Mouse (Mus musculus) intestine, embryonic 15.5 days (tissue): Measurements from ENCODE around the gene Eid1. TPM values are rescaled to one million over a fixed set of nuclear protein-coding genes. Genes with fewer than 3 reads are reported as not detected.
A peak's percentile ranks its signal among the peaks of the same experiment; 100 is the strongest.

Source experiments
- ATAC-seq: fragments of 200-750 bp; cut with Nextera tagmentation; 2 replicates; pipeline ENCODE4 v1.8.0; 2017; ENCODE audit warnings: moderate TSS enrichment, moderate library complexity
- H3K27ac ChIP-seq: fragments of 300-500 bp; sonication (generic); 2 replicates; pipeline ENCODE4 v1.5.1; 2015; ENCODE audit warnings: mild to moderate bottlenecking, inconsistent platforms
- H3K27me3 ChIP-seq: fragments of 300-500 bp; sonication (generic); replicated peaks from 2 replicates; pipeline ENCODE4 v1.6.1; 2015; ENCODE audit warnings: inconsistent platforms
- H3K36me3 ChIP-seq: fragments of 300-500 bp; sonication (generic); 2 replicates; pipeline ENCODE4 v1.6.1; 2015; ENCODE audit warnings: inconsistent platforms
- H3K4me1 ChIP-seq: fragments of 300-500 bp; sonication (generic); replicated peaks from 2 replicates; pipeline ENCODE4 v1.6.1; 2015; ENCODE audit warnings: inconsistent platforms
- H3K4me2 ChIP-seq: fragments of 300-500 bp; sonication (generic); replicated peaks from 2 replicates; pipeline ENCODE4 v1.6.1; 2015; ENCODE audit warnings: mild to moderate bottlenecking, inconsistent platforms
- H3K4me3 ChIP-seq: fragments of 300-500 bp; sonication (generic); replicated peaks from 2 replicates; pipeline ENCODE4 v1.5.1; 2015; ENCODE audit warnings: inconsistent platforms
- H3K9ac ChIP-seq: fragments of 300-500 bp; sonication (generic); 2 replicates; pipeline ENCODE4 v1.6.1; 2015; ENCODE audit warnings: inconsistent platforms
- H3K9me3 ChIP-seq: fragments of 300-500 bp; sonication (generic); 2 replicates; pipeline ENCODE4 v1.6.1; 2016; ENCODE audit warnings: inconsistent platforms
- WGBS: fragments of 180-500 bp; shearing (Covaris S2); methylation state at CpG from one replicate; pipeline ENCODE4 v1.1.7; 2015; 5-methylcytosine and 5-hydroxymethylcytosine counted together
- polyA plus RNA-seq: library from polyadenylated mRNA; unstranded; fragments of >200 nt; fragmentation: Nextera tagmentation; extraction: Ambion mirVana; gene quantifications from 2 replicates; pipeline ENCODE4 v1.2.1, GENCODE M21; 2015

The Eid1 gene
- polyA plus RNA-seq: 105 and 114 TPM in 2 replicates

DNA sequence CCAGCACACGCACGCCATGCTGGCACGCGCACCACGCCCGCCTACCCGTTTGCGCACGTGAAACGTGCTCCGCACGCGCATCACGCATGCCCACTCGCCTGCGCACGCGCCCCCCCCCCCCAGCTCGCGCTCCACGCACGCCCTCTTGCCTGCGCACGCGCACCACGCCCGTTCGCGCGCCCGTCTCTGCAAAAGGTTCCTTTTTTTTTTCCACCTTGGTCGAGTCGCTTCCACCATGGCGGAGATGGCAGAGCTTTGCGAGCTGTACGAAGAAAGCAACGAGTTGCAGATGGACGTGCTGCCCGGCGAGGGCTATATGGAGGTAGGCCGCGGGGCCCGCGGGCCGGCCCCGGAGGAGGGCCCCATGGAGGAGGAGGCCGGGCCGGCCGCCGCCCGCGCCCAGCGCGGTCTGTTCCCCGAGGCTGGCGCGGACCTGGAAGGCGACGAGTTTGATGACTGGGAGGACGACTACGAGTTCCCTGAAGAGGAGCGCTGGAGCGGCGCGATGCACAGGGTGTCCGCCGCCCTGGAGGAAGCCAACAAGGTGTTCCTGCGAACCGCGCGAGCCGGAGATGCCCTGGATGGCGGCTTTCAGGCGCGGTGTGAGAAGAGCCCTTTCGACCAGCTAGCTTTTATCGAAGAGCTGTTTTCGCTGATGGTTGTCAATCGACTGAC, at the start of gene Eid1:
Gene Eid1 (plus strand): TSS at position 139 of the 675 bp plus-strand sequence.
- no peaks in the 10 kb centered on the region for H3K9me3 ChIP-seq
- ATAC-seq: peak; percentile 93
- H3K9ac ChIP-seq: peak within 1 kb of the TSS; percentile 90
- under 1% methylated on average over 64 of the region's 79 CpGs for WGBS
- H3K4me3 ChIP-seq: peak within 1 kb of the TSS; percentile 78
- peak within 1 kb of the TSS; percentile 73 for H3K4me2 ChIP-seq
- H3K4me1 ChIP-seq: no peaks in the 10 kb centered on the region; the same call in 1 of the 2 replicates
- H3K27me3 ChIP-seq: no peaks in the 10 kb centered on the region
- no peaks in the 10 kb centered on the region for H3K36me3 ChIP-seq
- peak within 1 kb of the TSS; percentile 89 for H3K27ac ChIP-seq

GRCm38 (mm10) chr2:125623211-125623610, 49.7 kb upstream of the Eid1 start:
- no peak overlapping the region for H3K9ac ChIP-seq
- no peaks in the 10 kb centered on the region for H3K27me3 ChIP-seq
- H3K27ac ChIP-seq: no peak overlapping the region
- H3K4me2 ChIP-seq: peak overlapping the region; percentile 64; the same call in 1 of the 2 replicates
- H3K4me3 ChIP-seq: no peak overlapping the region
- WGBS: 91% methylated on average over 15 of the region's 15 CpGs
- peaks cover 10% of the 10 kb centered on the region; the same call in 1 of the 2 replicates for H3K36me3 ChIP-seq
- peaks cover 14% of the 10 kb centered on the region; the same call in 1 of the 2 replicates for H3K4me1 ChIP-seq
- no peaks in the 10 kb centered on the region for H3K9me3 ChIP-seq
- ATAC-seq: no peak

GRCm38 (mm10) chr2:125624127-125624685, 48.7 kb upstream of the Eid1 start:
- 9% methylated on average over 9 of the region's 9 CpGs for WGBS
- no peak for ATAC-seq
- Histone ChIP-seq H3K4me2 (peak overlapping the region; percentile 64), H3K9ac (peak overlapping the region; percentile 76), H3K4me1 (peaks cover 14% of the 10 kb centered on the region; the same call in 1 of the 2 replicates), H3K27ac (0 out of 2 replicates have a peak overlapping the region, but pooled peaks have one; percentile 15), H3K4me3 (peak overlapping the region; percentile 87), H3K36me3 (peaks cover 5% of the 10 kb centered on the region; the same call in 1 of the 2 replicates), H3K27me3 (no peaks in the 10 kb centered on the region), H3K9me3 (no peaks in the 10 kb centered on the region)

DNA sequence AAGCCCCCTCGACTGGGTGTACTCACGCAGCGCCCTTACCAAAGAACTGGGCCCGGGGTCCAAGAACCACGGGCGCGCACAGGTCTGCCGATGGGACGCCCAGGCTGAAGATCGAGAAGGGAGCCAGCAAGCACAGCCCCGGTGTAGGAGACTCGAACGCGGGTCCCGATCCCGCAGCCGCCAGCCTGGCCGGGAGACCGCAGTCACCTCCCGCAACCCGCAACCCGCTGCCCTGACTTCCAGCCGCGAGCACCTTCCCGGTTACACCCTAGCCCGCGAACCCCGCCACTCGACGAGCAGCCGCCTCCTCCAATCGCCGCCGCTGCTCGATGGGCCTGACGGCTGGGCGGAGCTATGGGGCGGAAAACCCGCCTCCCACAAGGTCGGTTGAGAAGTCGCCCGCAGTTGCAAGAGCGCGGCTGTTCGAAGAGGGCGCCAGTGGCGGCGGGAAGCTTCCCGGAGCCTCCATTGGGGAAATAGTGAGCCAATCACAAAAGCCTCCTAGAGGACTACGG, 48.0 kb upstream of the Eid1 start, which contains the start of gene Cep152:
Gene Cep152 (minus strand): TSS at position 277 of the 515 bp plus-strand sequence.
- Histone ChIP-seq H3K4me1 (peaks cover 14% of the 10 kb centered on the region; the same call in 1 of the 2 replicates), H3K9me3 (no peaks in the 10 kb centered on the region), H3K4me3 (peak within 1 kb of the TSS; percentile 87), H3K4me2 (peak within 1 kb of the TSS; percentile 64), H3K36me3 (no peaks in the 10 kb centered on the region), H3K9ac (peak within 1 kb of the TSS; percentile 76), H3K27ac (0 out of 2 replicates have a peak within 1 kb of the TSS, but pooled peaks have one; percentile 15), H3K27me3 (no peaks in the 10 kb centered on the region)
- WGBS: under 1% methylated on average over 50 of the region's 50 CpGs
- ATAC-seq: peak; percentile 100

- ATAC-seq: no peak
- WGBS: 84% methylated on average over 4 of the region's 4 CpGs
- H3K36me3 ChIP-seq: no peaks in the 10 kb centered on the region
- H3K9me3 ChIP-seq: no peaks in the 10 kb centered on the region
- no peak overlapping the region for H3K4me3 ChIP-seq
- no peak overlapping the region for H3K4me2 ChIP-seq
- H3K4me1 ChIP-seq: peaks cover 14% of the 10 kb centered on the region; the same call in 1 of the 2 replicates
- H3K27me3 ChIP-seq: no peaks in the 10 kb centered on the region
- H3K27ac ChIP-seq: no peak overlapping the region
- H3K9ac ChIP-seq: no peak overlapping the region
Observed at GRCm38 (mm10) chr2:125626536-125626935, 46.4 kb upstream of the Eid1 start.

GRCm38 (mm10) chr2:125628487-125628886, 44.4 kb upstream of the Eid1 start:
- H3K27me3 ChIP-seq: no peaks in the 10 kb centered on the region
- H3K4me3 ChIP-seq: no peak overlapping the region
- no peaks in the 10 kb centered on the region for H3K9me3 ChIP-seq
- 74% methylated on average over 6 of the region's 6 CpGs for WGBS
- no peak overlapping the region for H3K4me2 ChIP-seq
- H3K9ac ChIP-seq: no peak overlapping the region
- no peaks in the 10 kb centered on the region for H3K36me3 ChIP-seq
- no peak for ATAC-seq
- no peak overlapping the region for H3K27ac ChIP-seq
- peaks cover 9% of the 10 kb centered on the region; the same call in 1 of the 2 replicates for H3K4me1 ChIP-seq

DNA sequence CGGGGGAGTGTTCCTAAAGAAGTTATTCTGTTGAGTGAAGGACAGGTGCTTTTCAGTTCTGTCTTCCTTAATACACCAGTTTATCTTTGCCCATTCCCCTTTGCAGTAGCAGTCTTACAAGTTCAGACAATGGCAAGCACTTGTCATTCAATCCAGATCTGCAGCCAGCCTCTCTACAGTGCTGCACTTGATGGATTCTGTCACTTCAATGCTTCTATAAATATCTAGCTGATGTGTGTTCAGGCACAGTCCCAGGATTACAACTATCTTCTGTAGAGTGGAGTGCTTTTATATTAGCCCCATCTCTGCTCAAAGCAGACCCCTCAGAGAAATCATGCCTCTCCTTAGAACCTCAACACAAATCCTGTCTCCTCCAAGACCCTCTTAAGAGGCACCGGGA, 42.9 kb upstream of the Eid1 start:
- 95% methylated on average over 2 of the region's 2 CpGs for WGBS
- Histone ChIP-seq H3K4me3 (no peak overlapping the region), H3K36me3 (no peaks in the 10 kb centered on the region)

DNA sequence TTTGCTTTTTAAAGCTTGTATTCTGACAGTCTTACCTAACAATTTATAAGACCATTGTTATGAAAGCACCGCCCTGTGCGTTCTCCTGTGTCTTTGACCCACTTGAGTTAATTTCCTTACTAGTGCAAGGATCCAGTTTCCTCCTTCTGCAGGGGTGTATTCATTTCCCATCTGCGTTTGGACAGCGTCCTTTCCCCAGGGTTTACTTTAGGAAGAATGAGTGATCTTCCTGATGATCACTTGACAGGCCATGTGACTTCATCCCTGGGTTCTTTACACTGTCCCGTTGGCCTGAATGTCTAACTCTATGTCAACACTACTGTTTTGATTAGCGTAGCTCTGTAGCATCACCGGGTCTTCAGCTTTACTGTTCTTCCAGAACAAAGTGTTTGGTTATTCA, 35.6 kb upstream of the Eid1 start:
- WGBS: 51% methylated on average over 7 of the region's 7 CpGs

More for the DNA sequence above, 42.9 kb upstream of the Eid1 start:
- Histone ChIP-seq H3K9ac (no peak overlapping the region), H3K9me3 (no peaks in the 10 kb centered on the region), H3K27me3 (no peaks in the 10 kb centered on the region), H3K27ac (no peak overlapping the region), H3K4me1 (no peaks in the 10 kb centered on the region), H3K4me2 (no peak overlapping the region)
- ATAC-seq: no peak

GRCm38 (mm10) chr2:125644912-125645311, 28.0 kb upstream of the Eid1 start:
- Histone ChIP-seq H3K9me3 (no peaks in the 10 kb centered on the region), H3K4me3 (no peak overlapping the region), H3K27ac (no peak overlapping the region), H3K27me3 (no peaks in the 10 kb centered on the region), H3K36me3 (no peaks in the 10 kb centered on the region), H3K9ac (no peak overlapping the region), H3K4me2 (no peak overlapping the region), H3K4me1 (no peaks in the 10 kb centered on the region)
- WGBS: 83% methylated on average over 6 of the region's 6 CpGs
- ATAC-seq: no peak

More for the DNA sequence above, 35.6 kb upstream of the Eid1 start:
- H3K9ac ChIP-seq: no peak overlapping the region
- H3K4me3 ChIP-seq: no peak overlapping the region
- H3K9me3 ChIP-seq: no peaks in the 10 kb centered on the region
- no peak overlapping the region for H3K27ac ChIP-seq
- no peak for ATAC-seq
- no peaks in the 10 kb centered on the region for H3K36me3 ChIP-seq
- no peaks in the 10 kb centered on the region for H3K4me1 ChIP-seq
- H3K4me2 ChIP-seq: no peak overlapping the region
- no peaks in the 10 kb centered on the region for H3K27me3 ChIP-seq

DNA sequence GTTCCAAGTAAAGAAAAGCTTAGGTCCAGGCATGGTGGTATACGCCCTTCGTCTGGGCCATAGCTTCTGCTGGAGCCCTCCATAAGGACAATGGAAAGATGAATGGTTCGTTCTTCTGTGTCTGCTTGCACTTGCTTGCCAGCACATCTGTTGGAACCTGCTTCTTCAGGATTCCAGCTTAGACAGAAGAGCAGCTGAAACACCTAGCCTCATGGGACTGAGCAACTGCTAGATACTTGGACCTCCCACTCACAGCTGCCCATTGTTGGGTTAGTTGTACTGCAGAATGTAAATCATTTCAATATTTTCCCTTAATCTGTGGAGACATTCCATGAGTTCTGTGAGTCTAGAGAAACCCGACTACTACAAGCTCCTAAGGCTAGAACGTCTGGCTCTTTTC, 22.9 kb upstream of the Eid1 start:
- Histone ChIP-seq H3K9me3 (no peaks in the 10 kb centered on the region), H3K4me3 (no peak overlapping the region), H3K27ac (no peak overlapping the region), H3K4me2 (no peak overlapping the region), H3K4me1 (no peaks in the 10 kb centered on the region), H3K9ac (no peak overlapping the region), H3K36me3 (no peaks in the 10 kb centered on the region), H3K27me3 (no peaks in the 10 kb centered on the region)
- no peak for ATAC-seq
- WGBS: 83% methylated on average over 5 of the region's 5 CpGs

DNA sequence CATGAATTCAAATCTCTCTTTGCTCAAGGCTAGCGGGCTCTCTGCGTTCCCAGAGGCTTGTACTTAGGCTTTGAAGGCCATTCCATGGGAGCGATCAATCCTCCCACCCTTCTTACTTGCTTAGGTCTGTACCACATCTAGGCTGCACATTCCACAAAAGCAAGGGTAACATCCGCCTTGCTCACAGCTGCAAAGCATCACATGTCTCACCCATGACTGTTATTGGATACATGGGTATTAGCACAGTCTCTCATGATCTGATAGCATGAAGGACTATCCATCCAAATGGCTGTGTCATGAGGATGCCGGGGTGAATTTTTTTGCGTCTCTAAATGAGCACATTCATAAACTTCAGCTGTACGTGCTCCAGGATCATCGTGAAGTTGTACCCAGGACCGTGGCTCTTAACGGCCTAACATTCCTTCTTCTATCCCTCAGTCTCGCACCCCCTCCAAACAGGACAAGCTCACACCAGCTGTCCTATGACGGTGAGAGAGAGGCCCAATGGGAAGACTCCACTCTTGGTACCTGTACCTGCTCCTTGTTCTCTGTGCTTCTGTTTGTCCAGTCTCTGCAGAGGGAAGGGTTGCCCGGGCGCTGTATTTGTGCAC, 22.0 kb upstream of the Eid1 start:
- no peaks in the 10 kb centered on the region for H3K4me1 ChIP-seq
- H3K9ac ChIP-seq: no peak overlapping the region
- no peak for ATAC-seq
- WGBS: 76% methylated on average over 14 of the region's 14 CpGs
- H3K9me3 ChIP-seq: no peaks in the 10 kb centered on the region
- no peak overlapping the region for H3K4me3 ChIP-seq
- H3K27me3 ChIP-seq: no peaks in the 10 kb centered on the region
- no peak overlapping the region for H3K4me2 ChIP-seq
- no peak overlapping the region for H3K27ac ChIP-seq
- H3K36me3 ChIP-seq: no peaks in the 10 kb centered on the region

GRCm38 (mm10) chr2:125651563-125651962, 21.3 kb upstream of the Eid1 start:
- Histone ChIP-seq H3K9me3 (no peaks in the 10 kb centered on the region), H3K4me3 (no peak overlapping the region), H3K4me1 (no peaks in the 10 kb centered on the region), H3K36me3 (no peaks in the 10 kb centered on the region), H3K27me3 (no peaks in the 10 kb centered on the region), H3K9ac (no peak overlapping the region), H3K4me2 (no peak overlapping the region), H3K27ac (no peak overlapping the region)
- ATAC-seq: no peak
- WGBS: 82% methylated on average over 8 of the region's 8 CpGs
